Mouse (Mus musculus): ENCODE results near the gene Atrnl1. TPM values are rescaled to one million over a fixed set of nuclear protein-coding genes. Genes with fewer than 3 reads are reported as not detected.
"Not testable (repeated sequence)": the region's sequence is repeated elsewhere in the genome, so short reads cannot be mapped to it uniquely, and the experiment has no call there.

The Atrnl1 gene
- total RNA-seq, 2 experiments from 2014 or later: 3.1 to 3.5 TPM

DNA sequence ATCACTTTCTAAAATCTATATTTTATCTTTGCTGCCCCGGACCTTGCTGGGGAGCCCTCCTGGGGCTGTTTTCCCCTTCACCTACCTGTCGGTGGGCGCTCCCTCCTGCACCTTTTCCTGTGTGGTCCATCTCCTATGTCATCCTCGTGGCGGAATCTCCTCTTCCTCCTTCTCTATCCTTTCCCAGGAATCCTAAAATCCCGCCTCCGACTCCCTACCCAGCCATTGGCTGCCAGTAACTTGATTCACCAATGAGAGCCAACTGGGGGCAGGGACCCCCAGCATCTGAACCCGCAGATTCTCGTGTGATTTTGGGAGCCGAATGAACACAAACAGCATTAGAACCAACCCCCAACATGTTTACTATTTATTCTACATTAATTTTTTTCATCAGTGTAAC lies 57.1 kb downstream of the Atrnl1 start:
- no peak for ATAC-seq (replicated peaks; ENCODE audit: low FRiP score, poor library complexity, severe bottlenecking)

DNA sequence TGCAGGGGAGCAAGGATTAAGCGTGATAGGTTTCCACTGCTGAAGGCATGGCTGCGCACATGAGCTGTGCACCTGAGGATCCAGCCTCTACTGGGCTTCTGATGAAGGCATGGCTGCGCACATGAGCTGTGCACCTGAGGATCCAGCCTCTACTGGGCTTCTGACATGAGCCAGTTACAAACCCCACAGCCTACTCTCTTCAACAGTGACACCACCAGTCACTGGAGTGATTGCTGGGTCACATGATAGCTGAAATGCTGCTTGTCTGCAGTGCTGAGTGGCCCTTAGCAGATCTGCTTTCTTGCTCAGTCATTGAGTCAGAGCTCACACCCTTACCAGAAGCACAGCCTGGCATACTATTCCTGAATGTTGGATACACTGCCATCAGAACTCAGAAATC lies 68.6 kb downstream of the Atrnl1 start:
- ATAC-seq (replicated peaks; ENCODE audit: low FRiP score, poor library complexity, severe bottlenecking): no peak

DNA sequence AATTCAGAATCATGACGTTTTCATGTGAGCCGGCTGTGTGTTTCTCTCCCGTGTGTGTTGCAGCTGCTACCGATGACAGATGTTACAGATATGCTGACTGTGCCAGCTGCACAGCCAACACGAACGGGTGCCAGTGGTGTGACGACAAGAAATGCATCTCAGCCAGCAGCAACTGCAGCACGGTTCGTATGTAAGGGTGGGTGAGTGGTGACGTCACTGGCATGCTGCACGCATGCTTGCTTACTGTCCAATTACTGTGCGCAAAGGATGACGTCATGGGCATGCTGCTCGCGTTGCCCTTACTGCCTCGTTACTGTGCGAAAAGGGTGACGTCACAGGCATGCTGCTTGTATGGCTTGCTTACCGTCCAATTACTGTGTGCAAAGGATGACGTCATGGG lies 75.8 kb downstream of the Atrnl1 start:
- no peak for ATAC-seq (replicated peaks; ENCODE audit: low FRiP score, poor library complexity, severe bottlenecking)

GRCm38 (mm10) chr19:57692566-57692965 lies 81.7 kb downstream of the Atrnl1 start:
- ATAC-seq (replicated peaks; ENCODE audit: low FRiP score, poor library complexity, severe bottlenecking): no peak

- ATAC-seq (replicated peaks; ENCODE audit: low FRiP score, poor library complexity, severe bottlenecking): not testable (repeated sequence)
These were observed 85.9 kb downstream of the Atrnl1 start for GRCm38 (mm10) chr19:57696781-57697180.

DNA sequence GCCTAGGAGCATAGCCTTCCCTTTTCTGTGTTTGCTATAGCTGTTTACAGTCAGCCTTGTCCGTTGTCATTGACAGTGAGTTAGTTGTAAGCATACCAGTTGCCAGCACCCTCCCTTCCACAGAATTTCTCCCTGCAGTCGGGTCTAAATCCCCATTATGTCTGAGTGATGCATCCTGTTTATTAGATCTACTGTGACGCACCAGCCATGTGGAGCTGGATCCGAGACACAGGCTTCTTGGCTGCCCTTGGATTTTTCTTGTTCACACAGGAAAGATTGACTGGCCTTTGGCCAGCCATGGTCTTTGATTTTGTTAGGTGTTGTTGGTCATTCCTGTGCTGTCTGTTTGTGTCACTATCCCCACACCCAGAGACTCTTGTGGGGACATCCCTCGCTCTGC lies 102.3 kb downstream of the Atrnl1 start:
- ATAC-seq (replicated peaks; ENCODE audit: low FRiP score, poor library complexity, severe bottlenecking): no peak

GRCm38 (mm10) chr19:57724920-57725319 lies 114.1 kb downstream of the Atrnl1 start:
- ATAC-seq (replicated peaks; ENCODE audit: low FRiP score, poor library complexity, severe bottlenecking): peak; percentile 49

DNA sequence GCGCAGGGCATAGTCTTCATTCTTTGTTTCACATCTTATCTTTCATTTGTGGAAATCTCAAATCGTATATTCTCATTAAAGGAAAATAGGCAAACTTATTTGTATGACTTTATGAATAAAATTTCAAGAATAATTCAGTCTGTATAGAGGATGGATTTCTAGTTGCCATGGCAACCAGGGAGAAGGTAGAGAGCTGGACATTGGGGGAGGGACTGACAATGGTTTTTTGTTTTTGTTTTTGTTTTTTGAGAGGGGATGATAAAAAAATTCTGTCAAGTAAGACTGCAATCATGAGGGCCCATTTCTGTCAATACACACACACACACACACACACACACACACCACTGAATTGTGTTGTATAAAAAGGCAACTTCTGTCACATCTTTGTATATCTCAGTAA lies 114.5 kb downstream of the Atrnl1 start:
- no peak for ATAC-seq (replicated peaks; ENCODE audit: low FRiP score, poor library complexity, severe bottlenecking)

DNA sequence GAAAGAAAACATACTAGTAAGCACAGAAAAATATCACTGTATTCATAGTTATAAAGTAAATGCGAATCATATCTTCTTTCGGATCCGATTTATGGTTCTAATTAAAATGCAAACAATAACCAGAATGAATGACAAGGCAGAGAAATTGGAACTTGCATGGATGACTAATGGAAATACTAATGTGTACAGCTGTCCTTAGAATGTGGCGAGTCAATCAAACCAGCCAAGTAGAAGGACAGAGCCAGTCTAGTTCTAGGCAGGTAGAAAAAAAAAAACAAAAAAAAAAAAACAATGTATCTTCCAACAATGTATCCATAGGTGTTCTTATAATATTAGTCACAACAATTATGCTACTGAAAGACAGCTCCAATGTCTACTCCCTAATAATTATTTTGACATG lies 116.2 kb downstream of the Atrnl1 start:
- no peak for ATAC-seq (replicated peaks; ENCODE audit: low FRiP score, poor library complexity, severe bottlenecking)

GRCm38 (mm10) chr19:57737475-57737874 lies 126.6 kb downstream of the Atrnl1 start:
- ATAC-seq (replicated peaks; ENCODE audit: low FRiP score, poor library complexity, severe bottlenecking): no peak

- no peak for ATAC-seq (replicated peaks; ENCODE audit: low FRiP score, poor library complexity, severe bottlenecking)
These were observed 134.7 kb downstream of the Atrnl1 start for GRCm38 (mm10) chr19:57745579-57745978.

GRCm38 (mm10) chr19:57746553-57746952 lies 135.7 kb downstream of the Atrnl1 start:
- no peak for ATAC-seq (replicated peaks; ENCODE audit: low FRiP score, poor library complexity, severe bottlenecking)

DNA sequence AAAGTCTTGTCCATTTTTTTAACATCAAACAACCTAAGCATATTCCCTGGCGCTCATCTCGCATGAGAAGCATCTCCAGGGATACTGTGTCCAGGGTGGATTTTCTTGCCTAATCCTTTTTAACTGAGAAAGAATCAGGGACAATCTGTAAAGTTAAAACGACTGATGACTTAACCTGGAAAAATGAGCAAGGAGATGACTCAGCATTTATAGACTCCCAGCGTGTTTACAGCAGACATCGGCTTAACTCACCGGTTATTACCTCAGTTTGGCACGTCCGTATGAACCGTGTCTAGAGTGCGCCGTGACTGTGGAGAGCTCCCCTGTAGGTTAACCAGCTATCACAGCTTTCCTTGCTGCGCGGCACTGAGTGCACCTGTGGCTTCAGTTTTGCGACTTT lies 141.4 kb downstream of the Atrnl1 start:
- no peak for ATAC-seq (replicated peaks; ENCODE audit: low FRiP score, poor library complexity, severe bottlenecking)

DNA sequence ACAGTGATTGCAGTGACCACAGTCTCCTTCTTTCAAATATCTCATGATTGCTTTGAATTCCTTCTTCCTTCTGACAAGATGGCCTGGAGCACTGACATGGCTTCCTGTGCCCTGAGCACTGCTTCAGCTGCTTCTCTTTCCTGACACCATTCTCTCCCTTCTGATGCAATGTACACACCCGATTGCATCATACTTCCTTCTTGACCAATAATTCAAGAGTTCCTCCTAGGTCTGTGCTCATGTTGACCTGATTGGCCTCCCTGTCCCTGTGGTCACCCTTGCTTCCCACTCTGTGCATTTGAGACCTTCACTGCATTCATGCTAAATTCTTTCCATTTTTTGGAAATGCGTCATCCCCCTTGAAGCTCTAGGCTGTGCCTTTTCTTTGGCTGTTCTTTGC lies 151.7 kb downstream of the Atrnl1 start:
- no peak for ATAC-seq (replicated peaks; ENCODE audit: low FRiP score, poor library complexity, severe bottlenecking)

DNA sequence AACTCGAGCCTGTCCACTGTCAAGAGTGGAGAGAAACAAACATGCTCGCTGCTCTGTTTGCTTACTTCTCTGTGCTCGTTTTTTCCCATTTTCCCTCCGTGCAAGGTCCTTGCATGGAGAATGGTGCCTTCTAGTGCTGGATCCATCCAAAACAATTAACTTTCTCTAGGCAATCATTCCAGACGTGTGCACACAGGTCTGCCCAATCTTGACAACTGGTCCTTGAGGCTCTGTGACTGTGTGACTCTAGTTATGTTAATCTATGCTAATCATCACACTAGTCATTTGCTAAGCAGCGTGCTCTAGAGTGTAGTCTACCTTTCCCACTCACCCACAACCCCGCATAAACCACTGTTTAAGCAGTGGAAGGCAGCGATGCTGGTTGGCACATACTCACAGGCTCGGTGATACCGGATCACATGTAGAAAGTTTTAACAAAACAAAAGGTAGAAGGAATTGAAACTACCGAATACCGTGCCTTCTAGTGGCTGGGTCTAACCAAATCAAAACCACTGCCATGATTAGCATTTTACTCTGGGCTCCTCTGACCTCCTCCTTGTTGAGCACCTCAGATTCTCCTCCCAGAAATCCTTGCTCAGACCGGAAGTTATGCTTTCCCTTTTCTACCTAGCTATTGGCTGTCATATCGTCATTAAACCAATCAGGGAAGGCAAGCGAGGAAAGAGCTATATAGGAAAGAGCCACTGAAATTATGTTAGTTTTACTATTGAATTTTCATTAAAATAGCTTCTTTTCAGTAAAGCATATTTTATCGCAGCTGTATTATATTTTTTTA lies 153.9 kb downstream of the Atrnl1 start:
- no peak for ATAC-seq (replicated peaks; ENCODE audit: low FRiP score, poor library complexity, severe bottlenecking)

DNA sequence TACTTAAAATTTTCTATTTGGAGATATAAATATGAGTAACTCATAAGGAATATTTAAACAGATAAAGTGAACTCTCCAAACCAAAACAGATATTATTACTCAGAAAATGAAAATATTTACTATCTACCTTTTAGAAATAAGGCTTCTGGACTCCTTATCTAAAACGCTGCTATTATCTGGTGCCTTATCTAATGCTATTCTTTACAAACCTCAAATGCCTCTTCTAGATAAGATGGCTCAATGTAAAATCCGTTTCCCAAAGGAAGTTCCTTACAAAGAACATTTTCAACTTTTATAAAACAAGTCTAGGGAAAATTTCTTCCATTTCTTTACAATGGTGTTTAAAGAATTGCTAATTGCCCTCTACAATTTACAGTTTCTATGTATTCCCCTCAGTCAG lies 156.2 kb downstream of the Atrnl1 start:
- ATAC-seq (replicated peaks; ENCODE audit: low FRiP score, poor library complexity, severe bottlenecking): no peak

DNA sequence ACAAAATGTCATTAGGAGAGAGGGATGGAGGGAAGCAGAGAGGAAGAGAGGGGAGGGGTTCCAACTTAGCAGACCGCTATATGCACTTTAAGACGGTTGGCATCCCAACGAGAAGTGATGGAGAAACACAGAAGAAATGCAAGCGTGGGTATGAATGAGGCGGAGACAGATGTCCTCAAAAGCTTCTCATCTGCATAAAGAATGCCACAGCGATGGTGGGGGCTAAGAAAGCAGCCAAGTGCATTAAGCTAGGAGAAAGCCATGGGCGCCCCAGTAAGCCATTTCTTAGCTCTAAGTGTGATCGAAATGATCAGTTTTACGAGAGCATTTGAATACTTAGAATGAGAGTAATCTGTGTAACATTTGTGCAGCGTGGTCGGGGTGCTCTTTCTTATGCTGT lies 157.8 kb downstream of the Atrnl1 start:
- no peak for ATAC-seq (replicated peaks; ENCODE audit: low FRiP score, poor library complexity, severe bottlenecking)

DNA sequence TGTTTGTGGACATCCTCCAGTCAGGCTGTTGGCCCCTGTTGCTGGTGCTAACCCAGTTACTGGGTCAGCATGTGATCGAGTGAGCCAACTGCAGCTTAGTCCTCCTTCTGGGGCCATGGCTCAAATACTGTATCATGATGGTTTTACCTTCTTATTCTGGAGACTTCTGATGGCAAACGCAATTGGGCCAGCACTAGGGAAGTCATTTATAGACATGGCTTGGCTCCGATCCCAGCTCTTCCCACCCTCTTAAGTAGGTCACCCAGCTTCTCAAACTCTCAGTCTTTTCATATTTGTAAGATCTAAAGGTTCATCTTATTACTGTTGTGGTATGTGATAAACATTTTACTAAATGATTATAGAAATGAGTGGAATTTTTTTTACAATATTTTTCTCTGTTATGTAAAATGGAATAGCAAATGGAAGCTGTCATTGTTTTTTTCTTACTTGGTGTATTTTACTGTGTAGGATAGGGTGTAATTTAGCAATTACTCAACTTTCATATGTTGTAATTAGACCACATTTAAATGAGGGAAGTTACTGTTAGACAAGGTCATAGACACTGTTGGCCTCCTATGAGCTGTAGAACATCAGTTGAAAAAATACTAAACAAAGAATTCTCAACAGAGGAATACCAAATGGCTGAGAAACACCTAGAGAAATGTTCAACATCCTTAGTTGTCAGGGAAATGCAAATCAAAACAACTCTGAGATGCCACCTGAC lies 171.7 kb downstream of the Atrnl1 start:
- no peak for ATAC-seq (replicated peaks; ENCODE audit: low FRiP score, poor library complexity, severe bottlenecking)

DNA sequence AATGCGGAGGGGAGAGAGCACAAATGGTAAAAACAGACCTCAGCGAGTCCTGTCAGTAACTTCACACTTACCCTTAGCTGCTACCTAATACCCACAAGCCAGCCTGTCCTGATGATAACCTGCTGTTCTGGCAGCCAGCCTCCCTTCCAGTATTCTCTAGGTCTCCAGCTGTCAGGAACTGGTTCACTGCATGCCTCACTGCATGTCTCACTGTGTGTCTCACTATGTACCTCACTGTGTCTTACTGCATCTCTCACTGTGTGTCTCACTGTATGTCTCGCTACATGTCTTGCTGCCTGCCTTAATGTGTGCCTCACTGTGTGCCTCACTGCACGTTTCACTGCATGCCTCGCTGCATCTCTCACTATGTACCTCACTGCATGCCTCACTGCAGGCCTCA lies 175.9 kb downstream of the Atrnl1 start:
- ATAC-seq (replicated peaks; ENCODE audit: low FRiP score, poor library complexity, severe bottlenecking): no peak

DNA sequence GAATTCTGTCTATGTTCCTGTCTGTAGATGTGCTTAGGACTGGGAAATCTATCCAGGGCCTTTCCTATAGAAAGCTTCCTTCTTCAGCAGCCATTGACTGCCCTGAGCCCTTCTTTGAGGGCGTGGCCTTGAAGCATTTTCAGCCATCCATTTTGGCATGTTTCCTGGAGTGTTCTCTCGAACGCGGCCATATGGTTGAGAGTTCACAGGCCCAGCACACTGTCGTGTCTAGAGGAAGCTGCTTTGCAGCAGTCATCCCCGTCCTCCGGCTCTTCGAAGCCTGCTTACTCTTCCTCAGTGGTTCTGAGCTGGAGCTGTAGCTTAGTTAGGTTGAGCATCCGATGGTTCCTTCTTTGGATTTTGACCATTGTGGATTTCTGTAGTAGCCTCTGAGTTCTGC lies 191.4 kb downstream of the Atrnl1 start:
- ATAC-seq (replicated peaks; ENCODE audit: low FRiP score, poor library complexity, severe bottlenecking): no peak

GRCm38 (mm10) chr19:57802771-57803482 lies 192.1 kb downstream of the Atrnl1 start:
- ATAC-seq (replicated peaks; ENCODE audit: low FRiP score, poor library complexity, severe bottlenecking): no peak
